Mouse (Mus musculus) embryonic fibroblast, embryonic 13.5 days (primary cell): ENCODE data around the gene Osbpl8.

ENCODE experiments used
- CTCF ChIP-seq: IDR thresholded peaks from 2 replicates; pipeline ENCODE4 v1.5.1; 2011; ENCODE audit warnings: mild to moderate bottlenecking, control low read depth, low read length, moderate library complexity, borderline replicate concordance; ENCODE audit not compliant: insufficient read depth
- POLR2A ChIP-seq: IDR thresholded peaks from 2 replicates; pipeline ENCODE4 v1.6.1; 2011; ENCODE audit warnings: low read depth, mild to moderate bottlenecking, control low read depth, low read length, moderate library complexity

GRCm38 (mm10) chr10:111237434-111237833 is 72.9 kb downstream of the Osbpl8 start:
- TF ChIP-seq CTCF (no peak), POLR2A (no peak)
